Mouse (Mus musculus) MEL (cell line): Measurements from ENCODE around the gene Hoxa9. TPM values are rescaled to one million over a fixed set of nuclear protein-coding genes. Genes with fewer than 3 reads are reported as not detected.

Experiments
- DNase-seq: peaks from one replicate; pipeline ENCODE4 v3.0.0; 2011; ENCODE audit warnings: low read depth, low spot score
- H3K27ac ChIP-seq: 2 replicates; pipeline ENCODE4 v1.5.1; 2012; ENCODE audit warnings: low read depth, mild to moderate bottlenecking, control low read depth, low read length, moderate library complexity; ENCODE audit not compliant: control insufficient read depth
- H3K27me3 ChIP-seq, 2 experiments: fragments of 150-350 bp in 1 of 2; sonication (generic) in 1 of 2; 2 replicates each; pipeline ENCODE4 v1.6.1; 2012; ENCODE audit warnings: low read length in 2 of 2, mild to moderate bottlenecking in 2 of 2, improper control_type of control experiment in 1 of 2, moderate library complexity in 1 of 2; ENCODE audit not compliant: insufficient read depth in 2 of 2, control insufficient read depth in 1 of 2
- H3K36me3 ChIP-seq, 2 experiments: 2 replicates each; pipeline ENCODE4 v1.6.1; 2012 to 2014; ENCODE audit warnings: low read length in 2 of 2, improper control_type of control experiment in 1 of 2, inconsistent platforms in 1 of 2, mild to moderate bottlenecking in 1 of 2; ENCODE audit not compliant: insufficient read depth in 2 of 2, control insufficient read depth in 1 of 2
- H3K4me1 ChIP-seq, 2 experiments: fragments of 150-350 bp in 1 of 2; sonication (generic) in 1 of 2; 2 replicates each; pipeline ENCODE4 v1.6.1; 2012; ENCODE audit warnings: low read length in 2 of 2, improper control_type of control experiment in 1 of 2, mild to moderate bottlenecking in 1 of 2; ENCODE audit not compliant: insufficient read depth in 2 of 2, control insufficient read depth in 1 of 2
- H3K4me3 ChIP-seq, 2 experiments: fragments of 150-350 bp in 1 of 2; sonication (generic) in 1 of 2; 2 replicates each; pipeline ENCODE4 v1.5.1; 2012; ENCODE audit warnings: low read depth in 2 of 2, low read length in 2 of 2, mild to moderate bottlenecking in 2 of 2, moderate library complexity in 2 of 2, control low read depth in 1 of 2, improper control_type of control experiment in 1 of 2; ENCODE audit not compliant: control insufficient read depth in 1 of 2, insufficient read depth in 1 of 2
- H3K79me2 ChIP-seq: 2 replicates; pipeline ENCODE4 v1.6.1; 2012; ENCODE audit warnings: mild to moderate bottlenecking, low read length, moderate library complexity; ENCODE audit not compliant: control insufficient read depth, poor library complexity, insufficient read depth
- H3K9ac ChIP-seq: 2 replicates; pipeline ENCODE4 v1.6.1; 2012; ENCODE audit warnings: low read depth, mild to moderate bottlenecking, control low read depth, low read length, moderate library complexity; ENCODE audit not compliant: control insufficient read depth, poor library complexity, severe bottlenecking
- H3K9me3 ChIP-seq: fragments of 150-350 bp; sonication (generic); replicated peaks from 2 replicates; pipeline ENCODE4 v1.6.1; 2012; ENCODE audit warnings: mild to moderate bottlenecking, low read length, improper control_type of control experiment, moderate library complexity; ENCODE audit not compliant: insufficient read depth
- GABPA ChIP-seq: IDR thresholded peaks from 2 replicates; pipeline ENCODE4 v1.6.1; 2012; ENCODE audit warnings: low read depth, mild to moderate bottlenecking, inconsistent platforms, low read length, improper control_type of control experiment, moderate library complexity
- GATA1 ChIP-seq: IDR thresholded peaks from 2 replicates; pipeline ENCODE4 v1.6.1; 2011; ENCODE audit warnings: low read depth, low read length, improper control_type of control experiment
- HCFC1 ChIP-seq: IDR thresholded peaks from 2 replicates; pipeline ENCODE4 v1.6.1; 2012; ENCODE audit warnings: low read depth, mild to moderate bottlenecking, inconsistent platforms, low read length, improper control_type of control experiment, moderate library complexity
- KAT2A ChIP-seq: conservative IDR thresholded peaks from 2 replicates; pipeline ENCODE4 v1.6.1; 2012; ENCODE audit warnings: low read depth, low read length, improper control_type of control experiment, inconsistent platforms
- MAX ChIP-seq: IDR thresholded peaks from 2 replicates; pipeline ENCODE4 v1.6.1; 2011; ENCODE audit warnings: low read length, improper control_type of control experiment
- MAZ ChIP-seq: IDR thresholded peaks from 2 replicates; pipeline ENCODE4 v1.6.1; 2012; ENCODE audit warnings: low read depth, mild to moderate bottlenecking, inconsistent platforms, low read length, improper control_type of control experiment
- MEF2A ChIP-seq: IDR thresholded peaks from 2 replicates; pipeline ENCODE4 v1.6.1; 2014; ENCODE audit warnings: low read depth, mild to moderate bottlenecking, inconsistent platforms, low read length, improper control_type of control experiment; ENCODE audit not compliant: poor library complexity, insufficient replicate concordance, severe bottlenecking; ENCODE audit errors: extremely low read depth
- NELFE ChIP-seq: IDR thresholded peaks from 2 replicates; pipeline ENCODE4 v1.6.1; 2011; ENCODE audit warnings: low read depth, low read length, improper control_type of control experiment
- POLR2AphosphoS2 ChIP-seq: IDR thresholded peaks from 2 replicates; pipeline ENCODE4 v1.6.1; 2011; ENCODE audit warnings: low read length, improper control_type of control experiment
- POLR2AphosphoS5 ChIP-seq: IDR thresholded peaks from 2 replicates; pipeline ENCODE4 v1.6.1; 2012; ENCODE audit warnings: low read depth, borderline replicate concordance, mild to moderate bottlenecking, inconsistent platforms, low read length, moderate library complexity, mixed read lengths
- RAD21 ChIP-seq: IDR thresholded peaks from 2 replicates; pipeline ENCODE4 v1.6.1; 2011; ENCODE audit warnings: mild to moderate bottlenecking, low read depth, low read length, improper control_type of control experiment
- TAL1 ChIP-seq: IDR thresholded peaks from 2 replicates; pipeline ENCODE4 v1.6.1; 2012; ENCODE audit warnings: mild to moderate bottlenecking, inconsistent platforms, low read length, moderate library complexity, mixed read lengths
- UBTF ChIP-seq: IDR thresholded peaks from 2 replicates; pipeline ENCODE4 v1.6.1; 2012; ENCODE audit warnings: low read depth, mild to moderate bottlenecking, inconsistent platforms, low read length, improper control_type of control experiment, moderate library complexity, borderline replicate concordance; ENCODE audit not compliant: insufficient read depth
- ZC3H11A ChIP-seq: IDR thresholded peaks from 2 replicates; pipeline ENCODE4 v1.6.1; 2012; ENCODE audit warnings: low read depth, mild to moderate bottlenecking, inconsistent platforms, low read length, improper control_type of control experiment
- polyA plus RNA-seq, 2 experiments: library from polyadenylated mRNA; stranded (reverse) in 1 of 2; unstranded in 1 of 2; fragments of >175 nt in 1 of 2; fragments of >200 nt in 1 of 2; gene quantifications; 2 replicates each; pipeline versions ENCODE4 v1.2.1 to v1.2.4; 2012; ENCODE audit warnings: low replicate concordance in 2 of 2, low read depth in 1 of 2; ENCODE audit not compliant: insufficient read length in 2 of 2, insufficient read depth in 1 of 2, missing spikeins in 1 of 2
- total RNA-seq: library from RNA; depleted of rRNA; stranded (reverse); fragments of 300-350 nt; gene quantifications from 2 replicates; pipeline ENCODE4 v1.2.3, GENCODE M21; 2012

Hoxa9 gene
- total and polyA plus RNA-seq, 3 experiments, result not detected

- Histone ChIP-seq H3K27me3 (no peaks in the 10 kb centered on the region), H3K9ac (no peak overlapping the region), H3K36me3 (no peaks in the 10 kb centered on the region), H3K79me2 (no peaks in the 10 kb centered on the region), H3K4me3 (no peak overlapping the region), H3K9me3 (no peaks in the 10 kb centered on the region), H3K27ac (no peak overlapping the region), H3K4me1 (no peaks in the 10 kb centered on the region)
- DNase-seq, result no peak
- TF ChIP-seq MAX (no peak), RAD21 (no peak), KAT2A (no peak), HCFC1 (no peak), TAL1 (no peak), POLR2AphosphoS5 (no peak), MAZ (no peak), POLR2AphosphoS2 (no peak), GABPA (no peak), GATA1 (no peak), UBTF (no peak), ZC3H11A (no peak), MEF2A (no peak)
Observed at GRCm38 (mm10) chr6:52233546-52234427, 2.9 kb upstream of the Hoxa9 start.

- no peaks in the 10 kb centered on the region for H3K4me1 ChIP-seq
- H3K4me3 ChIP-seq, result no peak overlapping the region
- H3K36me3 ChIP-seq, result no peaks in the 10 kb centered on the region
- H3K9ac ChIP-seq, result no peak overlapping the region
- H3K27me3 ChIP-seq, result no peaks in the 10 kb centered on the region
- TF ChIP-seq NELFE, result no peak
- DNase-seq, result no peak
- H3K27ac ChIP-seq, result no peak overlapping the region
- H3K9me3 ChIP-seq, result no peaks in the 10 kb centered on the region
- H3K79me2 ChIP-seq, result no peaks in the 10 kb centered on the region
Observed at GRCm38 (mm10) chr6:52232984-52233545, 2.2 kb upstream of the Hoxa9 start.
